Mouse (Mus musculus): ENCODE measurements around the gene Sgsm2.

- TF ChIP-seq POLR2A (IDR thresholded peaks at IDR 0.05; ENCODE audit: extremely low read depth, insufficient read depth, low read length) (no peak), CTCF (IDR thresholded peaks at IDR 0.05; ENCODE audit: extremely low read depth, insufficient read depth, low read length) (no peak)
Measured at GRCm38 (mm10) chr11:74894619-74895018, 2.2 kb downstream of the Sgsm2 start.
